Mouse (Mus musculus): ENCODE data around the gene Gm5800. TPM values are rescaled to one million over a fixed set of nuclear protein-coding genes. Genes with fewer than 3 reads are reported as not detected.
"Not testable (repeated sequence)": the region's sequence is repeated elsewhere in the genome, so short reads cannot be mapped to it uniquely, and the experiment has no call there.

Gm5800 gene
- not detected for total RNA-seq (2022)

DNA sequence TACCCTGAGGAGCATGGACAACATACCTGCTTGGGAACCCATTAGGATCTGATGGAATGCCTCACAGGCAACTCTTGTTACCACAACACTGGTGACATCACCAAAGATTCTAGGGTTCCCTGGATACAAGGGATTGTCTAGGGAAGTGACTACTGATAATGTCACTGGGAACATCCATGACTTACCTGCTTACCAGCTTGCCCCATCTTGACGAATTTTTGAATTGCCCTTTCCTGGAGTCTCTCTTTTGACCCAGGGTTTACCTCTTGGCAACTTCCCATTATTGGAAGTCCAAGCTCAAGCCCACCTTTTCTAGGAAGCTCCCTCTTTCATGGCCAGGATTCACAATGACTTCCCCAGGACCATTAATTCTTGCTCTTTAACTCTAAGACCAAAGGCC lies at the start of gene Gm5800:
Gene Gm5800, minus strand, starts transcription at position 101 of the 400 bp plus-strand sequence.
- DNase-seq (ENCODE audit: low spot score in 2 of 2), result no peak

DNA sequence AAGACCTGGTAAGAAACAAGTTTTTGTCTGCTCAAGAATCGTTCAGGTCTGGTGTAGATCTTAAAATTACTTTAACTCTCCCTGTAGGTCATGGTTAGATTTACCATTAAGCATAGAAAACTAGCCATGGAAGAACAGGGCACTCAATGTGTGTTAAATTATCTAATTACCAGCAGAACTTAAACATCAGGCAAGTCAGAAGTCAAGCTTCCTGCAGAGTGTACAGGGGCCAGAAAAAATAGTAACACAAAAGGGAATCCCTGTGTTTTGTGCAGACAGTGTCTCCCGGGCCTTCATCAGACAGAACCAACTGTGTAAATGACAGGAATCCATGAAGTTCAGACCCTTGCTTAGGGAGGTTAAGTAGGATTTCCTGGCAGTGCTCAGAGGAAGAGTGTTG lies 39.0 kb upstream of the Gm5800 start:
- DNase-seq (ENCODE audit: low spot score in 2 of 2), result no peak

DNA sequence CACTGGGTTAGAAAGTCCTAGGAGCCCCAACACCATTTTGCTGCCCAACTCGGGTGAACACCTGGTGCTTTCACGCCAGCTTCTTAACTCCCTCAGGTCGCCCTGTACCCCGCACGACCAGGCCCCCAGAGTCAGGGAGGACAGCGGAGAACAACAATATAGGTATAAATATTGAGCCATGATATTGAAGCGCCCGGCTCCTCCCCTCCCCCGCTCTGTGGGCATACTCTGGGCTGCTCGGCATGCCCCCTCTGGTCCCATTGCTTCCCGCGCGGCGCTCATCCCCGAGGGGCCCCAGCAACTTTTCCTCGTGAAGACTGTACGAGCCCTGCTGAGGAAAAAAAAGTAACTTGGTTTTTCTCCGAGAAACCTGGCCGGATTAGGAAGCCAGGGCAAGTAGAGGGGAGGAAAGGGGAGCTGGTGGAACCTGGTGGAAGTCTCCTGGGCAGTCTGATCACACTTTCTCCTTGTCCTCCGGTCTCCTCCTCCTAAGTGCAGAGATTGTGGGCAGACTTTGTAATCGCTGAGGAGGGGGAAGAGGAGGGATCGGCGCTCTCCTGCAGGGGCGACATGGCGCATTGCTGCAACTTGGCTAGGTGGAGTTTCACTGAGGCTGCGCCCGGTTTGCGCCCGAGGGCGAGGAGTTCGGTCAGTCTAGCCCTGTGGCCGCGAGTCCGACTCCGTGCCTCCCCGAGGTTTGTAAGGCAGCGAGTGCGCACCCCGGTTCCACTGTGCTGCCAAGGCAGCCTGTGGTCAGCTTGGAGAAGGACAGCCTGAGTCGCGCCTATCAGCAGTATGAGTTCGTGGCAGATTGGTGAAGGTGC lies 23.6 kb upstream of the Gm5800 start:
- DNase-seq (ENCODE audit: low spot score in 2 of 2), result no peak

GRCm38 (mm10) chr14:51739150-51739993 lies 22.4 kb upstream of the Gm5800 start:
- DNase-seq (ENCODE audit: low spot score in 2 of 2), result no peak

DNA sequence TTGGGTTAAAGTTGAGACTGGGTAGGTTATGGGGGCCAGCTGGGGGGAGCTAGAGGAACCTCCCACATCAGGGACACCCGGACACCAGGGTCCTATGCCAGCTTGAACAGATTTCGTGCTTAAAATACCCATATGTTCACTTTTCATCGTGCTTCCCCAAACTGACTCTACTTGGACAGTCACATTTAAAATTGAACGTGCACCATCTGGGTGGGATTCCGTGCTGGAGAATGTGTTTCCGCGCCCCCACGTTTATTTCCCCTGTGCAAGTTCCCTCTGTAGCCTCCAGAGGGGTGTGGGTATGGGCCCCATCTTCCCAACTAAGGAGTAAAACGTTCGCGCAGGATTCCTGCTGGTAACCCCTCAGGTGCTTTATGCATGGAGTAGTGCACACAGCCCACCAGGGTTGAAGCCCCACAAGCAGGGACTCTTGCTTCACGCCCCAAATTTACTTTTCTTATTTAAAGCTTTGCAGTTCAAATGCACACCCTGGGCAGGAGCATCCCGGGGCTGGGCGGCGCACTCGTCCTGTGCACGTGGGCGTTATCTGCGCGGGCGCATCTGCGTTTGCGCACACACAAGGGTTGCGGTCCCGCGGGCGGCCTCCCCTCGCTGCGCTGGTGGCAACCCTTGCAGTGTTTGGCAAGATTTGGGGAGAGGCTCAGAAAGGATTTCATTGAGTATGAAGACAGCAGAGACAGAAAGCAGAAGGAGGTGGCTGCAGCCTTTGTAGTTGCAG lies 21.6 kb upstream of the Gm5800 start:
- peak; percentile 36 to 39 for DNase-seq (ENCODE audit: low spot score in 2 of 2)

DNA sequence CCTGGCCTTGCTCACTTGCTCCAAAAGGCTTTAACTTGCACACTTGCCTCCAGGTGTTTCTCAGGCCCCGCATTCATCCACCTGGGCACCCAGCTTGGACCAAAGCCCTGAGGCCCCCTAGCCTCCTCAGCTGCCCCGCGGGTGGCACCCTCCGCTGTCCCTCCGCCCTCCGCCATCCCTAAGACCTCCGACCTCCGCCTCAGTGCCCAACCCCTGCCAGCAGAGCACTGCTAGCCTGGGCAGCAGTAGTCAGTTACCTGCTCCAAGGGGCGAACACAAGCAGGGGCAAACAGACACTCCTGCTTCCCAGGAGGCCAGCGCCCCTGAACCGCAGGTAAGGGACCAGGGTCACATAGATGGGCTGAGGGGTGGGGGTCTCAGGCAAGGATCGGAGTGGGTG lies 21.0 kb upstream of the Gm5800 start:
- DNase-seq (ENCODE audit: low spot score in 2 of 2), result no peak

- not testable (repeated sequence) for DNase-seq (ENCODE audit: low spot score in 2 of 2)
Measured at GRCm38 (mm10) chr14:51695368-51695767, 21.6 kb downstream of the Gm5800 start, which contains the start of gene Gm17079. Gene Gm17079 (minus strand): TSS chr14:51695468.

GRCm38 (mm10) chr14:51677269-51677668 lies 39.7 kb downstream of the Gm5800 start:
- no peak for DNase-seq (ENCODE audit: low spot score in 2 of 2)

Other genes with a start within 250 kb of the Gm5800 start
- gene Gm5622, start 164.4 kb downstream of the Gm5800 start, total RNA-seq (2022), result not detected
- not detected for gene Gm17175, start 143.1 kb downstream of the Gm5800 start, total RNA-seq (2022)
- gene Gm17174, start 125.0 kb downstream of the Gm5800 start, total RNA-seq (2022), result not detected
- not detected for gene Gm17078, start 105.9 kb downstream of the Gm5800 start, total RNA-seq (2022)
- not detected for gene Gm4181, start 81.5 kb downstream of the Gm5800 start, total RNA-seq (2022)
- not detected for gene Gm17079, start 21.7 kb downstream of the Gm5800 start, total RNA-seq (2022)
- gene Ang4, start 56.4 kb upstream of the Gm5800 start, total RNA-seq (2022), result not detected
- not detected for gene AY358078, start 82.9 kb upstream of the Gm5800 start, total RNA-seq (2022)
- gene Ear6, start 136.5 kb upstream of the Gm5800 start, total RNA-seq (2022), result not detected
- 10 to 100 TPM; 29.8 to 51.3 (median 38.8) TPM for gene Mettl17, start 167.7 kb upstream of the Gm5800 start, total RNA-seq (2022)
- 10 to 100 TPM in 2 of 4 experiments, 1 to 10 TPM in 2; 4.8 to 13.0 (median 8.7) TPM for gene Slc39a2, start 175.7 kb upstream of the Gm5800 start, total RNA-seq (2022)
- gene Ndrg2, start 197.0 kb upstream of the Gm5800 start, total RNA-seq (2022), result 100 to 1,000 TPM; 843 to 941 (median 912) TPM
- gene Tppp2, start 201.2 kb upstream of the Gm5800 start, total RNA-seq (2022), result not detected
- not detected for gene Rnase13, start 205.6 kb upstream of the Gm5800 start, total RNA-seq (2022)